Mouse (Mus musculus) lung, adult 2 months (tissue): ENCODE measurements around the gene Hoxc8.

Experiments
- CTCF ChIP-seq: fragments of 200-500 bp; IDR thresholded peaks from 2 replicates; pipeline ENCODE4 v1.5.1; 2011; ENCODE audit warnings: mild to moderate bottlenecking, low read length, control low read depth; ENCODE audit not compliant: insufficient read depth
- POLR2A ChIP-seq: fragments of 200-500 bp; IDR thresholded peaks from 2 replicates; pipeline ENCODE4 v1.6.1; 2011; ENCODE audit warnings: low read depth, mild to moderate bottlenecking, control low read depth, low read length, borderline replicate concordance; ENCODE audit errors: extremely low read depth

DNA sequence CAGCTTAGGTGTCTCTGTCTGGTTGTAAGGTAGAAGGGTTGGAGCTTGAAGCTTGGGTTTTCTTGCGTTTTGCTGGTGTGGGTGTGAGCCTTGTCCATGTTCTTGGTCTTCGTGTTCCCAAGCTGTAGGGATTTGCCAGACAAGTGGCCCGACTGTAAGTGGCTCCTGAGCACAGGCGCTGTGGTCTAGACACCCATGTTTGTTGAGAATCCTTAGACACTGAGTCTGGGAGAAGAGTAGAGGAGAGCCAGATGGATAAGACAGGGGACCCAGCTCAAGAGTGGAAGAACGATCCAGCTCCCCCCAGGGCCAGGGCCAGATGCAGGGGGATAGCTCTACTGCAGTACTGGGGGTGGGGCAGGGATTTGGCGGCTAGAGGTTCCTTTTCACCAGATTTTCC lies 17.7 kb upstream of the Hoxc8 start:
- TF ChIP-seq CTCF (no peak), POLR2A (no peak)
